Mouse (Mus musculus) ES-CJ7 (cell line): ENCODE data around the gene Oca2.

ENCODE experiments used
- DNase-seq: peaks from one replicate; pipeline ENCODE4 v3.0.0; 2011; ENCODE audit warnings: low read depth, low spot score

Gene Oca2

DNA sequence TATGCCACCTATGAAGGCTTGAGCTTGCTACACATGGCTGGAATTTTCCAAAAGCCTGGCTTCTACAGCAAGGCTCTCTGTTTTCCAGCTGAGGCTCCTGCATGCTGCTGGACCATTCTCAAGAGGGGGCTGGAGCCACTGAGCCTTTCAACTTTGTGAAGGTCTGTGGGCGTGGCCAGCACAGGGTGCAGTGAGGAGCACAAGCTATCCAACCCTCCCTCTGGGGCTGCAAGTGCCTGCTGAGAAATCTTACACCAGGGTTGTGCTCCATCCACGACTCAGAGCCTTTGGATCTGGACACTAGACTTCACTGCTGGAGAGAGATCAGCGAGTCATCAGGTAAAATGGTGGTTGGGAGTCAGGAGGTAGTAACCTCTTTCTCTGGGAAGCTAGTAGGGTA is at the start of gene Oca2:
Gene Oca2 (plus strand): TSS at position 218 of the 400 bp plus-strand sequence.
- DNase-seq: peak; percentile 5

DNA sequence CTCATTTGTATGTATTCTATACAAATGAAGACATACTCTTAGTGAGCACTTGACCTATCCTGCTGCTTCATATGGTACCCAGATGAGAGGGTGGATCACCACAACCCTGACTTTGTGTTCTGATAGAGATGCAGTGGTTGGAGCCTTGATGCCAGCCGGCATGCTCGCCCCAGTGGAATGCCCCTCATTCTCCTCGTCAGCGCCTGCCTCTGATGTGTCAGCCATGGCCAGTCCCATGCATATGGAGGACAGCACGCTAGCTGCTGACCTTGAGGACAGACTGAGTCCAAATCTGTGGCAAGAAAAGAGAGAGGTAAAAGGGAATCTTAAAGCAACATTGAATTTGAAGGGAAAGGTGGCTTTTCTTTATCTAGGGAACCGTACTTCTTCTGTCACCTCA is 48.5 kb upstream of the Oca2 start:
- DNase-seq: no peak

DNA sequence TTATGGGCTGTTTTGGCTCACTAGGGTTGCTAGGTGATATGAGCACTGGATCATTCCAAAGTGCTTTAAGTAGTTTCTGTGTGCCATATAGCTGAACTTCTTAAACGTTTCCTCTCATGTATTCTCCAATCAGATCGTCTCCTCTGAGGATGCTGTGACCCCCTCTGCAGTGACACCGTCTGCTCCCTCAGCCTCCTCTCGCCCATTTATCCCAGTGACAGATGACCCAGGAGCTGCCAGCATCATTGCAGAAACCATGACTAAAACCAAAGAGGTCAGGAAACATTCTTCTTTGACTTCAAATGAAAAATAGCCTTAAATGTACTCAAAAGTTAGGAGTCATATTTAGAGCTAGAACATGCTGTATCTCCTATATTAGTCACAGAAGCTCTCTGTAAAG is 47.9 kb upstream of the Oca2 start:
- DNase-seq: no peak

DNA sequence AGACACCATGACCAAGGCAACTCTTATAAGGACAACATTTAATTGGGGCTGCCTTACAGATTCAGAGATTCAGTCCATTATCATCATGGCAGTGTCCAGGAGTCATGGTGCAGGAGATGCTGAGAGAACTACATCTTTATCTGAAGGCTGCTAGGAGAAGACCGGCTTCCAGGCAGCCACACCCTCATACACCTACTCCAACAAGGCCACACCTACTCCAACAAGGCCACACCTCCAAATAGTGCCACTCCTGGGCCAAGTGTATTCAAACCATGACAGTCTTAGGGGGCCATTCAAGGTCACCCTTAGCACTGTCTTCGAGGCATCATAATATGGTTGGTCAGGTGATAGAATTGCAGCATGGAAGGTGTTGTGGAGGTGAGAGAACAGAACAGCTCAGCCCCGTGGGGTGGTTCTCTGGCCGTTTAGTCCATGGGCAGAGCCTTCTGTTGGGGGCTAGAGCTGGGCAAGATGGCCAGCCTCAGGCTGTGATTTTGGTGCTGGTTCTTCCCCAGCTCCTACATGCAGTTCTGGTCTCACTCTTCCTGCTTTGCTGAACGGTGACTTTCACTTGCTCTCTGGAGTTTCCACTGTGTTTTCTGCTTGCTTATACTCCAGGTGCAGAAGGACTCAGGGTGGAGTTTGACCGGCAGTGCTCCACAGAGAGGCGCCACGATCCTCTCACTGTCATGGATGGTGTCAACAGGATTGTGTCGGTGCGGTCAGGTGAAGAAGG is 37.9 kb upstream of the Oca2 start:
- DNase-seq: no peak

DNA sequence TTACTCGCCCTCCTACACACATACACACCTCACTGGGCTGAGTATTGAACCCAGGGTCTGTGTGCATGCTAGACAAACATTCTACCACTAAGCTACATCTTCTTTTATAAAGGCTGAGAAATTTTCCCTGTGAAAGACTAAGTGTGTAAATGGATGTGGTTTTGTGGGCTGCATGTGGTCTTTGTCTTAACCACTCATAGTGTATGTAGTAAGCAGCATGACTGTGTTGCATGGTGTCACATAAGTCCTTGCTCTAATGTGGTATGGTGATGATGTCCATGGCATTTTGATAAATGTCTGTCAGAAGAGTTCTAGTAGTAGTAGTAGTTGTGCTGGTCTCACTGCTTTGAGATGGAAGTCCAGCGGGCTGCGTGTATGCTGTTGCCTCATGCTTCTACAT is 36.7 kb upstream of the Oca2 start:
- no peak for DNase-seq

DNA sequence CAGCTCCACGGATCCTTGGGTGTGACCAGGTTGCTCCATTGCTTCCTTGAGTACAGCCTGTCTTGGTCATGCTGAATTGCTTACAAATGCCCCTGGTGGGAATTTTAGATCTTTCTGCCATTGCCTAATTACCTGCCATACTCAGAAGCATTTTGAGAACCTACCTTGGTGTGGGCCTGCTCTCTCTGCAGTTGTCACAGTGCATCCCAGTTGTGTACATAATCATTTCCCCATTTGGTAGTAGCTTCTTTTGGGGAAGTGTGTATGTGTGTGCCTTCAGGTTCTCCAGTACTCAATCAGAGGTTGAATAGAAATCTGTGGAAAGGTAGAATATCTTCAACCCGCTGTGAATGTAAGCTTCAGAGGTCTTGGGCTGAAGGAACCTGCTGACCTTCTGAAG is 36.3 kb upstream of the Oca2 start:
- no peak for DNase-seq

DNA sequence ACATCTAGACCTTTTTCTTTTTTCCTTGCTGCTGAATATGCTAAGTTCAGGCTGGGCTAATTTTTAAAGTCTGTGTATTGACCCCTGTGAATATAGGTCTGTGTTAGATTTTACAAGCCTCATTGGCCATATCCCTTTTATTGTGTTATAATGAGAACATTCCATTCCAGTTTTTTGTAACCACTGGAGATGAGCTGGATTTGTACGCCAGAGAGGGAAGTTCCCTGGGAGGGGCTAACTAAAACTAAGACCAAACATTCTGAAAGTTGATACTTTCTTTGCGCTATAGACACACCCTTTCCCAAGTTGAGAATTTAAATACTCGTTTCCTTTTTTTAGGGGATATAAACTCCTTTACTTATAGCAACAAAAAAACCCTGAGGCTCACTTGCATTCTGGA is 34.7 kb upstream of the Oca2 start:
- DNase-seq: no peak

DNA sequence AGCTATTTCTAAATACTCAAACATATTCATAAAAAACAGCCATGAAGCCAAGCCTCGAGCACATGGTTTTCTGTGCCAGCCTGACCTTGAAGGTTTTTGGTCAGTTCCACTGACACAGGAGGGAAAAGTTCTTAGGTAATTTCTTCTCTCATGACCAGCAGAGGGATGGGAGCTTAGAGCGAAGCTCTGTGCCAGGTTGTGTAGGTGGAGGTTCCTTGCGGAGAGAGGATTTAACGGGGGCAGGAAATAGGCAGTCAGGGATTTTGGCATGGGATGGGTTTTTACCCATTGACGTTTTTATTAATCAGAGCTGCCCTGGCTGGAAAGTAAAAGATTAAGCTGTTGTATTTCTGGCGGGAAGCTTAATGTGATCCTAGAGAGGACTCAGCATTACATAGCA is 18.7 kb upstream of the Oca2 start:
- no peak for DNase-seq

DNA sequence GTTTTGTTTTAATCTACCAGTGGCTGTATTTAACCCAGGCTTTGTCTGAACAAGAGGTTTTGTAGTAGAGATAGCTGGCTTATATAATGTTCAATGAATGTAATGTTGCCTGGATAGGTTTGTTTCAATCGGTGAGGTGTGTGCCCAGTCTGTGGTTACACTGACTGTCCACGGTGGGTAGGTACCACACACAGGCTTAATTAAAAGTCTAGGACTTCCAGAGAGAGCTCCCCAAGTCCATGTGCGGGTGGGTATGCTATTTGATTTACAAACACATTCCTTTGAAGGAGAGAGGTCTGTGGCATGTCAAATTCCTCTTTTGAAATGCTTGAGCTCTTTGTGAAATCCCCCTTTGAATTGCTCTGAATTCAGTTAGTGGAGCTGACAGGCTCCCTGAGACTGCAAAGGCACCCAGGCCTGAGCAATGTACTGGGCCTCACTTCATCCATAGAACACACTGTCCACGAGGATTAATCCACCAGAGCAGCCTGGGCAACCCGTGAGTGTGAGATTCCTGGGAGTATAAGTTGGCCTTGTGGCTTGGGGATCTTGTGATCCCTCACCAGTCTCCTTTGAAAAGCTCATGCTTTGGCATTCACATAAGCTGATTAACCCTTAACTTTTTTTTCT is 3.7 kb upstream of the Oca2 start:
- no peak for DNase-seq

DNA sequence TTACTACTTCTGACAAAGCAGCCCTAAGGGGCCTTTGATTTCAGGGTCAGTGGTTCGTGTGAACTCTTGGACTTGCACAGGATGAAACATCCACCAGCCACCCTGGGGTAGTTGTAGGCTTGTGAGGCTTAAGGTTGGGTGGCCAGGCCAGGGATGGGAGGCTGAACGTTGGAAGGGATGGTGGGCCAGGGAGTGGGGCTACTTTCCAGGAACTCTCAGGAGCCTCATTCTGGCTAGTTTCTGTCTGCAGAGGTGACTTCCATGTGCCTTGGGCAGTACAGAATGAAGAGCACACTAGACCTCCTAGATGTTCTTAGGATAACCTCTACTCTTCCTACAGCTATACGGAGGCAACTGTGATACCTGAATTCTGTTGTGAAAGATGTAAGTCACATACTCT is 2.9 kb upstream of the Oca2 start:
- DNase-seq: no peak

DNA sequence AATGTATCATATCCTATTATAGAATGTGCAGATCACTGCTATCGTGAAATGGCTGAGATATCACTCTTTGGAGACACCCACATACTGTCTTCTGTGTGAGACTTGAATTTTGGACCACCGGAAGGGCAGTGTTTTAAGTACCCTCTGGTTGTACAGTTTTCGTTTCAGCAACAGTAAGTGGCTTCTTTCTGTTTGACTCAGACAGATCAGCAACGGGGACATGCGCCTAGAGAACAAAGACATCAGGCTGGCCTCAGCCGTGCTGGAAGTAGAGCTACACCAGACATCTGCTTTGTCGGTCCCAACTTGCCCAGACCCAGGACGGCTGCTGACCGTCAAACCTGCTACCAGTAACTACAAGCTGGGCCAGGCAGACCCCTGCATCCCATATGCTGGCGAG is 15.0 kb downstream of the Oca2 start:
- DNase-seq: no peak

DNA sequence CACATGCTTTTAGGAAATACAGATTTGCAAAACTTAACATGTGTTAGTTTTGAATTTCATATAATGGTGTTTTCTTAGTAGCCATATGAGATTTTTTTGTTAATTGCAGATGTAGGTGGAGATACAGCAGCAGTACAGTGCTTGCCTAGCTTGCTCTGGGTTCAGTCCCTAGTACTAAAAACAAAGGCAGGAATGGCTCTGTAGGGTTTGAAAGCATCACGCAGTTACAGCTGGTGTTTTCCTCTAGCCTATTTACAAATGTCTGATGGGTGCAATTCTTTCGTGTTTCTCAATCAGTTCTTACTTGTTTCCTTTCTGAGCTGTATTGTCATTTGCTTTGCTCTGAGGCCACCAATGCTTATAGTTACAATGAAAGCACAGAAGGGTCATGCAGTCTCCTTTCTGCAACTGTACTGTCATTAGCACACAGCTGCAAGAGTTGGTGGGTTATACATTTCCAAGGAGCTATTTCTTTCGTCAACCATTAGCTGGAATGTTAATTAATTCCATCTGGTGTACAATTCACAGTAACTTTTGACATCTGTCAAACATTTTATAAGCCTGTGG is 18.4 kb downstream of the Oca2 start:
- DNase-seq: no peak

DNA sequence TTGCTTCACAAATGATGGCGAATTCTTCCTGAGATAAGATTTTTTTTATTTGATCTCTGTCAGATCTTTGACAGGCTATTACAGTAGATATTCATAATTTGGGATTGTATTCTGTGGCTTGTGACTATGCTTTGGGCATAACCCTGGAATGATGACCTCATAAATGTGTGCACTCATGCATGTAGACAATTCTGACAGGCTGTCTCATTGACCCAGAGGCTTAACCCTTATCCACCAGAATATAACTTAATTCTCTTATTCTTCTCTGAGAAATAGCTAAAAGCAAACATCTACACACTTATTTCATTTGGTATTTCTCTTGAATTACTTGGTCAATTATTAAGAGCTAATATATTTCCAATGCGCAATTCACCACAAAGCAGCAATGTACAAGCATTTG is 37.9 kb downstream of the Oca2 start:
- no peak for DNase-seq

DNA sequence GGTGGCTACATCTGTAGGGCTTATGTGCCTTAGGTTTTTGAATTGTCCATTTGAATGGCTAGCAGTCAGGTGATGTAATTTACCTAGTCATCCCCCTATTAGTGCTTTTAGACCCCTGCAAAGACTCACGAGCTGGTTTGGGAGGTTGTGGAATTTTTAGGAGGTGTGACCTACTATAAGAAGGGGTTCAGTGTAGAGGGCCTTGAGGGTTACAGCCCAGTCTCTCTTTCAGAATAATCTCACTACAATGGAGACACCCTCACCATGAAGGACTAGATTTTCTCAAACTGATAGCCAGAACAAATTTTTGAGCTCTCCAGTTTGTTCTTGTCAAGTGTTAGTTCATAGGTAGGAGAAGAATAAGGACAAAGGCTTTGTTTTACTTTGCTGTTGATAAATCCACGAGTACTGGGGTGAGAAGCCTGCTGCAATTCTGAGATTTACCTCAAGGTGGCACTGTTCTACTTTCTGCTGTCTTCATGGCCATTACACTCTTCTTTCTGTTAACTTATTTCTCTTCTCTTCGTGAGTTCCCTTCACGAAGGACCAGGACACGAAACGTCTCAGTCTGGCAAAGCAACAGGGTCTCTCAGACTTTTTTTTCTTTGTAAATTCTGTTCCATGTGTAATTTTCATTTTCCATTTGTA is 52.0 kb downstream of the Oca2 start:
- peak; percentile 45 for DNase-seq

DNA sequence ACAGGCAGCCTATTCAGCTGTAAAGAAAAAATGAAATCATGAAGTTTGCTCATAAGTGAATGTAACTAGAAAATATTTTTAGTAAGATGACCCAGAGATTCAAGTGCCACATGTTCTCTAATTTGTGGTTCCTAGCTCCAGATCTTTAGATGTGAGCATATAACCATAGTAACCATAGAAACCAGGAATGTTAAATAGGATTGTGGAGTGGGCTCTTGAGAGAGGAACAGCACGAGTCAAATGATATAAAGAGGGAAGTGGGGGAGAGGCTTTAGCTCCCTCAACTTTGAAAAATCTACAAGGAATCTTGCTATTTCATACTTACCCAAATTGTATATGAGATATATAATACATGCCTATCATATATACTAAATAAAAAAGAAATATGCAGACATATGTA is 64.8 kb downstream of the Oca2 start:
- DNase-seq: no peak

DNA sequence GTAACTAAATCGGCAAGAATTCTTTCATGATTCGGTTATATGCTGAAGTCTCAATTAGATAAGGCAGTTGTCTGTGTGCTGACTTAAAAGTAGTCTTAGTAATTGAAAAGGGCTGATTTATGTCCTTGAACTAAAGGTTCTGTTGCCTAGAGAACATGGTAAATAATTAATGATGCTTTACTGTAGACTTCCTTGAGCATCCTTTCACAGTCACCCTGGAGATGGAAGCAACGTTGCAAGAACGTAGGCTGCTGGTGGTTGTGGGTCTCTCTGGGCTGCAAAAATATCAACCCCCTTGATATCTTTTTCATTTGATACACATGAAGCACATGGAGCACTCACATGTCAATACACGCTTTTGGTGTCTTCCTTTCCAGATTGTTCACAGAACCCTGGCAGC is 74.8 kb downstream of the Oca2 start:
- no peak for DNase-seq

DNA sequence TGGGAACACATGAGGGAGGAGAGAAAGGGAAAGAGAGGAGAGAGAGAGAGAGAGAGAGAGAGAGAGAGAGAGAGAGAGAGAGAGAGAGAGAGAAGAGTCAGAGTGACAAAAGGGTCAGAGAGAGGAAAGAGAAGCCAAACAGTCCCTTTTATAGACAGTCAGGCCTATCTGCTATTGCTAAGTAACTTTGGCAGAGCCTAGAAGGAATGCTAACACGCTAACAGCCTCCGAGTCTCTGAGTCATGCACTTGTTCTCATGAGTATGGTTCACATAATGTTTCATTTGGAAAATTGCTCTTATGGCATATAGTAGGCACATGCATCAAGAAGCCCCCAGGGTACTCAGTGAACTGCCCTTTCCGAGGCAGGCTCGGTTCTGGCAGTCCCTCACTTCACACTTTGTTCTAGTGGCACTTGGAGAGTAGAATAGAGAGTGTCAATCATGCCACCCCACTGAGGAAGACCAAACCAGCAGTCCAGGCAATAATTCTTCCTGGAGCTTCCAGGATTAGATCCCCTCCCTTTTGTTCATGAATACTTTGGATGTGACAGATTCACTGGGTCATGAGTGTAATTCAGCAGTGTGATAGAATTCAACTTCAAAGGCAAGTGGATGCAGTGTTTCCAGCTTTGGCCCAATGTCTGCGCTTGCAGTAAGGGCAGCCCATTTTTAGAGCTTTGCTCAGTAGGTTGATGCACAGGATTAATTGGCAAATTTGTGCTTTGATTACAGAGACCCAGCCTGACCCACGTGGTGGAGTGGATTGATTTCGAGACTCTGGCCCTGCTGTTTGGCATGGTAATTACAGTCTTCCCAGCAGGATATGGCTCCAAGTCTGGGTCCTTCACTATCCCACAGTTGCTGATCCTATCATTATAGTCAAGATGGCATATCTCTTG is 76.3 kb downstream of the Oca2 start:
- DNase-seq: no peak

DNA sequence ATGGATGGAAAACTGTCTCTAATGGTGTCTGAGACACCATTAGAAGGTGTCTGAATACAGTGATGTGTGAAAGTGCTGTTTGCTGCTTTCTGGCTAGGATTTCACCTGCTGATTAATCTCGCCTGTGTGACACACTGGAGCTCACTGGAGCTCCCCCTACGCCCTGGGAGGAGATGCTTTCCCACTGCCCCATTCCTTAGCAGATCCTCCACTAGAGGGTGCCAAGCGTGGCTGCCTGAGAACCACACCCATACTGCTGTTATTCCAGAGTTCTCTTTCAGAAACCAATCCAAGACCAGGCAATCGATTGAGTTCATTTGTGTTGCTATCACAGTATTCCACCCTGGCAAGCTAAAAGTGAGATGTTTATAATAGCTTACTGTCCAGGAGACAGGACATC is 88.2 kb downstream of the Oca2 start:
- peak; percentile 54 for DNase-seq

DNA sequence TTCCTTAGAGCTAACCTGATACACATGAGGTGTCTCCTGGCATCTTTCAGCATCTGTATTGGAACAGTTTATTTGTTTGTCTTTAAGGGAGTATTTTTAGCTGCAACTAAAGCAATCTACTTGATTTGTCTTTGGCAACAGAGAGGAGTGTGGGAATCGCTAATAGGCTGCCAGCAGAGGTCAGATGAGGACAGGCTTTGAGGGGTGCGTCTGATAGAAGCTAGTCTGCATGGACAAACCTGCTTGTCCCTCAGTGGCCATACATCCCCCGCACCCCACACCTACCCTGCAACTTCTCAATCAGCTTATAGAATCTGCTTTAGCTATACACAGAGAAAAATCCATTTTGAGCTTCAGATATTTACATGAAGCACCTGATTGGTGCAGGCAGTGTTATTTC is 109.0 kb downstream of the Oca2 start:
- DNase-seq: peak; percentile 7

DNA sequence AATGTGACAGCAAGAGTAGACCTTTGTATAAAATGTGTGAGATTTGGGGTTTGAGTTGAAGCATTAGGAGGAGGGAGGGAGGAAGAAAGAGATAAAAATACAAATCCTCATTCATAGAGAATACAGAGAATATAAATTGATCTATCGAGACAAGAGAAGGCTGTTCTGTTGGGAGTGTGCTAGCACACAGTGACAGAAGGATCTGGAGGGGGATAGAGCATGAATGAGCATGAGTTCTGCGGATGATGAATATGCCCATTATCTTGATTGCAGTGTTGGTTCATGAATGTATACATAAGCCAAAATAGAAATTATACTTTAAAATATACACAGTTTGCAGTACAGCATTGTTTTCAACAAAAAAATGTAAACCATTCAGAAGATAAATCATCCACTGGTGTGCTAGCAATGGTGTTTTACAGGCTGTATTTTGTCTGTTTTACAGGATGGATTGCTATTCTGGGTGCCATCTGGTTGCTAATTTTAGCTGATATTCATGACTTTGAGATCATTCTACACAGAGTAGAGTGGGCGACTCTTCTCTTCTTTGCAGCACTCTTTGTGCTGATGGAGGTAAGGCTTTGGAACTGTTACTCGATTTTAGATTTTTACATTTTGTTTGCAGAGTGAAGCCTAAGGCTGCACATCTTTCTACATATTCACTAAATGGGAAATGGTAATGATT is 117.2 kb downstream of the Oca2 start:
- DNase-seq: no peak

DNA sequence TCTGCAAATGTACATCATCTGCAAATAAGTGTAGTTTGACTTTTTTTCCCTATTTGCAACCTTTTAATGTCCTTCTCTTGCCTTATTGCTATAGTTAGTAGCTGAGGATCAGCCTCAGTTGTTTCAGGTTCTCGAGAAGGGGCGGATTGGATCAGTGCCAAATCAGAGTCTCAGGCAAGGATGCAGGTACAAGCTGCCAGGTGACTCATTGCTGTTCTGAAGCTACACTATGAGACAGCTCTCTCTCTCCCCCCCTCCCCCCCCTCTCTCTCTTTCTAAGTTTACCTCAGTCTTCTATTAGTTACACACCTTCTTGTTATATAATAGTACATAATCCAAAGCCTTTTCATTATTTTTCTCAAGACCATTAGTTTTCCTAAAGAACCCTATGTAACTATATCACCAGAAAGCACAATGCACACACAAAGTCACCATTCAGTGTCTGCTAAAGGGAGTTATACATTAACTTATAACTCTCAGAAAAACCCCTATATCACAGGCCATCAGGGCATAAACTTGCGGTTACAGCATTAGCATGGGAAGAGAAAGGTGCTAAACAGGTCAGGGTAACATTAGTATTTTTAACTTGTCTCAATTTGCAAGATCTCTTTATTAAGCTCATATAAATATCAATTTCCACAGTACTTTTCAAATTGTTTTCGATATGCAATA is 142.3 kb downstream of the Oca2 start:
- no peak for DNase-seq
